Mouse (Mus musculus) testis, adult 2 months (tissue): ENCODE results near the gene Inpp4b.

Experiments used
- CTCF ChIP-seq: fragments of 200-500 bp; IDR thresholded peaks from 2 replicates; pipeline ENCODE4 v1.5.1; 2012; ENCODE audit warnings: low read depth, mild to moderate bottlenecking, inconsistent platforms, low read length, moderate library complexity; ENCODE audit not compliant: control insufficient read depth, insufficient read depth, insufficient replicate concordance
- POLR2A ChIP-seq: fragments of 200-500 bp; IDR thresholded peaks from 2 replicates; pipeline ENCODE4 v1.6.1; 2012; ENCODE audit warnings: low read depth, mild to moderate bottlenecking, inconsistent platforms, low read length, moderate library complexity; ENCODE audit not compliant: control insufficient read depth

- TF ChIP-seq CTCF (no peak), POLR2A (no peak)
These were observed 480.8 kb downstream of the Inpp4b start for GRCm38 (mm10) chr8:81823121-81823520.
